Mouse (Mus musculus): ENCODE measurements around the gene Prkag2. TPM values are rescaled to one million over a fixed set of nuclear protein-coding genes. Genes with fewer than 3 reads are reported as not detected.
"Not testable (repeated sequence)": the region's sequence is repeated elsewhere in the genome, so short reads cannot be mapped to it uniquely, and the experiment has no call there.

The Prkag2 gene
- polyA plus RNA-seq, 1 experiment from 2014 or later: 125 TPM

- no peak for ATAC-seq (replicated peaks; ENCODE audit: extremely low read depth, insufficient read depth, low FRiP score)
- H3K4me2 ChIP-seq (ENCODE audit: low read depth, low read length): no peak overlapping the region
- no peak overlapping the region for H3K27ac ChIP-seq (ENCODE audit: low read length)
- no peak overlapping the region for H3K9ac ChIP-seq (ENCODE audit: low read length)
- H3K4me1 ChIP-seq (ENCODE audit: control insufficient read depth, insufficient read depth, low read length): peaks cover 13% of the 10 kb centered on the region
- H3K9me3 ChIP-seq (replicated peaks; ENCODE audit: control insufficient read depth, low read length): no peaks in the 10 kb centered on the region
- no peak overlapping the region for H3K4me3 ChIP-seq (ENCODE audit: low read length)
- H3K27me3 ChIP-seq (ENCODE audit: control insufficient read depth, insufficient read depth, low read length): no peaks in the 10 kb centered on the region
- 74% methylated on average over 3 of the region's 3 CpGs for WGBS
- no peaks in the 10 kb centered on the region for H3K36me3 ChIP-seq (ENCODE audit: control insufficient read depth, insufficient read depth)
Measured at GRCm38 (mm10) chr5:25080994-25081393, 19.4 kb downstream of the Prkag2 start.

GRCm38 (mm10) chr5:25080438-25080945, 19.9 kb downstream of the Prkag2 start:
- peaks cover 8% of the 10 kb centered on the region for H3K4me1 ChIP-seq (ENCODE audit: control insufficient read depth, insufficient read depth, low read length)
- no peak overlapping the region for H3K4me3 ChIP-seq (ENCODE audit: low read length)
- no peaks in the 10 kb centered on the region for H3K27me3 ChIP-seq (ENCODE audit: control insufficient read depth, insufficient read depth, low read length)
- no peaks in the 10 kb centered on the region for H3K9me3 ChIP-seq (replicated peaks; ENCODE audit: control insufficient read depth, low read length)
- H3K36me3 ChIP-seq (ENCODE audit: control insufficient read depth, insufficient read depth): no peaks in the 10 kb centered on the region
- H3K27ac ChIP-seq (ENCODE audit: low read length): no peak overlapping the region
- ATAC-seq (replicated peaks; ENCODE audit: extremely low read depth, insufficient read depth, low FRiP score): no peak
- H3K4me2 ChIP-seq (ENCODE audit: low read depth, low read length): no peak overlapping the region
- no peak overlapping the region for H3K9ac ChIP-seq (ENCODE audit: low read length)
- WGBS: 86% methylated on average over 9 of the region's 9 CpGs

- peaks cover 8% of the 10 kb centered on the region for H3K4me1 ChIP-seq (ENCODE audit: control insufficient read depth, insufficient read depth, low read length)
- H3K9ac ChIP-seq (ENCODE audit: low read length): no peak overlapping the region
- ATAC-seq (replicated peaks; ENCODE audit: extremely low read depth, insufficient read depth, low FRiP score): no peak
- H3K9me3 ChIP-seq (replicated peaks; ENCODE audit: control insufficient read depth, low read length): no peaks in the 10 kb centered on the region
- no peaks in the 10 kb centered on the region for H3K36me3 ChIP-seq (ENCODE audit: control insufficient read depth, insufficient read depth)
- WGBS: 69% methylated on average over 9 of the region's 9 CpGs
- no peak overlapping the region for H3K4me2 ChIP-seq (ENCODE audit: low read depth, low read length)
- no peak overlapping the region for H3K27ac ChIP-seq (ENCODE audit: low read length)
- H3K4me3 ChIP-seq (ENCODE audit: low read length): no peak overlapping the region
- no peaks in the 10 kb centered on the region for H3K27me3 ChIP-seq (ENCODE audit: control insufficient read depth, insufficient read depth, low read length)
Measured at GRCm38 (mm10) chr5:25079766-25080265, 20.6 kb downstream of the Prkag2 start.

DNA sequence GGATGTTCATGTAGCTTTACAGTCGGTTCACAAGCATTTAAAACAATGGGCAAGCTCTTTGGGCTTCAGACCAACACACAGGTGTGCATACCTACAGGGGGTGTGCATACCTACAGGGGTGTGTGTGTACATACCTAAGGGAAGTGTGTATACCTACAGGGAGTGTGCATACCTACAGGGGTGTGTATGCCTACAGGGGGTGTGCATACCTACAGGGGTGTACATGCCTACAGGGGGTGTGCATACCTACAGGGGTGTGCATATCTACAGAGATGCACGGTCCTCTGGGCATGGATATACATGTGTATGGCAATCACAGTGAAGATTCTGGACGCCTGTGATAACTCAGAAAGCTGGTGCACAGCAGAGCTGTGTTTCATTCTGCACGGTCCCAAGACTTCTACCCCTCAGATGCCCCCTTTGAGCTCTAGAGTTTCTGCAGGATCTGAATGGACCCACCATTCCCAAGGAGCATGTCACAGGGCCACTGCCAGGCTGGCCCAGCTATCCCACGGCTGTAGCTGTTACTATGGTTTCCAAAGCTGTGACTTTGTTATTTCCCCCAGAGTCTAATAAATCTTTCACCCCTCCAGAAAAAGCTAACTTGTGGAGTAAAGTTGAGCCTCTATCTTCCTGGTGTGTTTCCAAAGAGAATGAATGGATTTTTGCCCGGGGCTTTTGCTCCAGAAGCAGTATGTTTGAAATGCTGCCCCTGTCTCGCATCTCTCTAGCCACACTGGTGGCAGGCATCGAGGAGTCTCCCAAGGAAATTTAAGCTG, 22.4 kb downstream of the Prkag2 start:
- Histone ChIP-seq H3K27ac (ENCODE audit: low read length) (no peak overlapping the region), H3K27me3 (ENCODE audit: control insufficient read depth, insufficient read depth, low read length) (no peaks in the 10 kb centered on the region), H3K36me3 (ENCODE audit: control insufficient read depth, insufficient read depth) (no peaks in the 10 kb centered on the region), H3K9ac (ENCODE audit: low read length) (no peak overlapping the region), H3K4me3 (ENCODE audit: low read length) (no peak overlapping the region), H3K4me1 (ENCODE audit: control insufficient read depth, insufficient read depth, low read length) (peaks cover 8% of the 10 kb centered on the region), H3K4me2 (ENCODE audit: low read depth, low read length) (no peak overlapping the region), H3K9me3 (replicated peaks; ENCODE audit: control insufficient read depth, low read length) (no peaks in the 10 kb centered on the region)
- 74% methylated on average over 8 of the region's 8 CpGs for WGBS
- no peak for ATAC-seq (replicated peaks; ENCODE audit: extremely low read depth, insufficient read depth, low FRiP score)

DNA sequence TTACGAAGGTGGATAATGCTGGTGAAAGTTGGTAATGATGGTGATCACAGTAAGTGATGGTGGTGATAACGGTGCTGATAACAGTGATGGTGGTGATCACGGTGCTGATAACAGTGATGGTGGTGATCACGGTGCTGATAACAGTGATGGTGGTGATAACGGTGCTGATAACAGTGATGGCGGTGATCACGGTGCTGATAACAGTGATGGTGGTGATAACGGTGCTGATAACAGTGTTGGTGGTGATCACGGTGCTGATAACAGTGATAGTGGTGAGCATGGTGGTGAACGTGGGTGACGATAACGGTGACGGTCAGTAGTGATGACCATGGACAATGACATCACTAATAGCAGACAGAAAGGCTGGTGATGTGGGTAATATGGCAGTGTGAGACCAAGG, 23.2 kb downstream of the Prkag2 start:
- not testable (repeated sequence) for H3K27me3 ChIP-seq (ENCODE audit: control insufficient read depth, insufficient read depth, low read length); H3K9me3 ChIP-seq (replicated peaks; ENCODE audit: control insufficient read depth, low read length); H3K27ac ChIP-seq (ENCODE audit: low read length); H3K9ac ChIP-seq (ENCODE audit: low read length); H3K4me3 ChIP-seq (ENCODE audit: low read length); ATAC-seq (replicated peaks; ENCODE audit: extremely low read depth, insufficient read depth, low FRiP score); H3K4me1 ChIP-seq (ENCODE audit: control insufficient read depth, insufficient read depth, low read length); H3K36me3 ChIP-seq (ENCODE audit: control insufficient read depth, insufficient read depth); H3K4me2 ChIP-seq (ENCODE audit: low read depth, low read length)
- 88% methylated on average over 13 of the region's 13 CpGs for WGBS

GRCm38 (mm10) chr5:25075623-25076022, 24.8 kb downstream of the Prkag2 start:
- ATAC-seq (replicated peaks; ENCODE audit: extremely low read depth, insufficient read depth, low FRiP score): no peak
- no peaks in the 10 kb centered on the region for H3K9me3 ChIP-seq (replicated peaks; ENCODE audit: control insufficient read depth, low read length)
- H3K4me3 ChIP-seq (ENCODE audit: low read length): no peak overlapping the region
- H3K4me1 ChIP-seq (ENCODE audit: control insufficient read depth, insufficient read depth, low read length): peaks cover 8% of the 10 kb centered on the region
- no peak overlapping the region for H3K27ac ChIP-seq (ENCODE audit: low read length)
- no peaks in the 10 kb centered on the region for H3K27me3 ChIP-seq (ENCODE audit: control insufficient read depth, insufficient read depth, low read length)
- no peak overlapping the region for H3K4me2 ChIP-seq (ENCODE audit: low read depth, low read length)
- H3K9ac ChIP-seq (ENCODE audit: low read length): no peak overlapping the region
- no peaks in the 10 kb centered on the region for H3K36me3 ChIP-seq (ENCODE audit: control insufficient read depth, insufficient read depth)
- WGBS: 79% methylated on average over 4 of the region's 4 CpGs

DNA sequence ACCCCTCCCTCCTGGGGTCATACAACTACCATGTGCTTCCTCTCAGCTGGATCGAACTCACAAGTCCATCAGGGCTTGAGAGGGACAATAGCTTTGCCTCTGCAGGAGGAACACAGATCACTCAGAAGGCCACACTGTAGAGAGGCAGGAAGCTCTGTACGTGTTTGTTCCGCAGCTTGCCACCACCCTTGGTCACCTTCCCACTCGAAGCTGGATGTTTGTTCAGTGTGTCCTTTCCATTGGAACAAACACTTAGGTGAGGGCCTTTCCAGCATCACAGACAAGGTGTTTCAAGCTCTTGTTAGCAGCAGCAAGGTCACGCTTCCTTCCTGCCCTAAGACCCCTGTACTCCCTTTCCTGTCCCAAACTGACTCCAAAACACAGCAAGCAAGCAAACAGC, 30.6 kb downstream of the Prkag2 start:
- ATAC-seq (replicated peaks; ENCODE audit: extremely low read depth, insufficient read depth, low FRiP score): no peak
- Histone ChIP-seq H3K4me3 (ENCODE audit: low read length) (no peak overlapping the region), H3K9ac (ENCODE audit: low read length) (no peak overlapping the region), H3K27ac (ENCODE audit: low read length) (no peak overlapping the region), H3K27me3 (ENCODE audit: control insufficient read depth, insufficient read depth, low read length) (no peaks in the 10 kb centered on the region), H3K9me3 (replicated peaks; ENCODE audit: control insufficient read depth, low read length) (no peaks in the 10 kb centered on the region), H3K4me2 (ENCODE audit: low read depth, low read length) (no peak overlapping the region), H3K4me1 (ENCODE audit: control insufficient read depth, insufficient read depth, low read length) (peaks cover 19% of the 10 kb centered on the region), H3K36me3 (ENCODE audit: control insufficient read depth, insufficient read depth) (no peaks in the 10 kb centered on the region)
- 69% methylated on average over 5 of the region's 5 CpGs for WGBS

- 33% methylated on average over 6 of the region's 6 CpGs for WGBS
Measured at GRCm38 (mm10) chr5:25067122-25067521, 33.3 kb downstream of the Prkag2 start.

More at GRCm38 (mm10) chr5:25067122-25067521, 33.3 kb downstream of the Prkag2 start:
- no peaks in the 10 kb centered on the region for H3K27me3 ChIP-seq (ENCODE audit: control insufficient read depth, insufficient read depth, low read length)
- H3K4me1 ChIP-seq (ENCODE audit: control insufficient read depth, insufficient read depth, low read length): peaks cover 23% of the 10 kb centered on the region
- H3K4me2 ChIP-seq (ENCODE audit: low read depth, low read length): no peak overlapping the region
- H3K9ac ChIP-seq (ENCODE audit: low read length): peak overlapping the region; percentile 33
- ATAC-seq (replicated peaks; ENCODE audit: extremely low read depth, insufficient read depth, low FRiP score): peak; percentile 45
- no peak overlapping the region for H3K4me3 ChIP-seq (ENCODE audit: low read length)
- H3K36me3 ChIP-seq (ENCODE audit: control insufficient read depth, insufficient read depth): no peaks in the 10 kb centered on the region
- H3K9me3 ChIP-seq (replicated peaks; ENCODE audit: control insufficient read depth, low read length): no peaks in the 10 kb centered on the region
- H3K27ac ChIP-seq (ENCODE audit: low read length): peak overlapping the region; percentile 64
